Mouse (Mus musculus): Measurements from ENCODE around the gene Gabarapl2. TPM values are rescaled to one million over a fixed set of nuclear protein-coding genes. Genes with fewer than 3 reads are reported as not detected.

The Gabarapl2 gene
- polyA plus RNA-seq, 1 experiment from 2014 or later = 173 TPM

DNA sequence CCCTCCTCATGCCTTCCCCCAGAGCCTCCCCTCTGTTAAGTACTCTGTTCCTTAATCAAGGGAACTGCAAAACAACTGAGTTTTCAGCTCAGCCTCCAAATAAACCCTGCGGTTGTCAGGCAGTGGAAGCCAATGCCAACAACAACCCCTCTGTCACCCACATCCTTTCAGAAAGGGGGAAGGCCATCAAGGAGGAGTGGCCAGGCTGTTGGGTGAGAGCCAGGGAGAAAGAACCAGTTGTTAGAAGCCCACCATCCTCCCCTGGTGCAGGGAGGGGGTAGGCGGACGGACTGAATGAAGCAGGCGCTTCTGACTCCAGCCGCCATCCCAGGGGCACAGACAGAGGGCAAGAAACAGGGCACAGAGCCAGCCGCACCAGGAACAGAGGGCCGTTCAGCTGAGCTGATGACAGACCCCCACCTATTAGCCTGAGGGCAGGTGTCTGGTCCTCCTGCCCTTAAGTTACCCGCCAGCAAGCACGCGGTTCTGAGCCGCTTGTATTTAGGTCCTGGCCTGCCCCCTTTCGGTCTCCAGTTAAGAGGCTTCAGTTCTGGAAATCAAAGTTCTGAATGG lies 27.6 kb upstream of the Gabarapl2 start:
- H3K9me3 ChIP-seq = no peaks in the 10 kb centered on the region
- peak overlapping the region; percentile 21; the same call in 1 of the 2 replicates for H3K4me2 ChIP-seq
- no peak overlapping the region for H3K4me3 ChIP-seq (replicated peaks)
- peaks cover 15% of the 10 kb centered on the region for H3K4me1 ChIP-seq (replicated peaks)
- no peak overlapping the region for H3K9ac ChIP-seq (replicated peaks)
- 40% methylated on average over 12 of the region's 12 CpGs for WGBS
- H3K27me3 ChIP-seq = peaks cover 29% of the 10 kb centered on the region
- ATAC-seq (ENCODE audit: insufficient number of reproducible peaks, insufficient read depth, low FRiP score, low TSS enrichment, low read depth) = peak; percentile 75
- H3K36me3 ChIP-seq = peaks cover 7% of the 10 kb centered on the region; the same call in 1 of the 2 replicates
- 0 out of 2 replicates have a peak overlapping the region, but pooled peaks have one; percentile 30 for H3K27ac ChIP-seq

- ATAC-seq (ENCODE audit: insufficient number of reproducible peaks, insufficient read depth, low FRiP score, low TSS enrichment, low read depth) = no peak
- Histone ChIP-seq H3K9ac (replicated peaks) (no peak overlapping the region), H3K36me3 (peaks cover 18% of the 10 kb centered on the region), H3K4me2 (no peak overlapping the region), H3K9me3 (no peaks in the 10 kb centered on the region), H3K4me3 (replicated peaks) (no peak overlapping the region), H3K4me1 (replicated peaks) (no peaks in the 10 kb centered on the region), H3K27ac (no peak overlapping the region), H3K27me3 (no peaks in the 10 kb centered on the region)
- 91% methylated on average over 2 of the region's 2 CpGs for WGBS
Observed at GRCm38 (mm10) chr8:111919663-111920062, 20.8 kb upstream of the Gabarapl2 start.

- H3K4me2 ChIP-seq = no peak overlapping the region
- WGBS = 84% methylated on average over 4 of the region's 4 CpGs
- H3K27ac ChIP-seq = no peak overlapping the region
- no peak overlapping the region for H3K4me3 ChIP-seq (replicated peaks)
- H3K9ac ChIP-seq (replicated peaks) = no peak overlapping the region
- no peaks in the 10 kb centered on the region for H3K4me1 ChIP-seq (replicated peaks)
- no peaks in the 10 kb centered on the region for H3K9me3 ChIP-seq
- H3K36me3 ChIP-seq = peaks cover 18% of the 10 kb centered on the region
- no peaks in the 10 kb centered on the region for H3K27me3 ChIP-seq
- ATAC-seq (ENCODE audit: insufficient number of reproducible peaks, insufficient read depth, low FRiP score, low TSS enrichment, low read depth) = no peak
Observed at GRCm38 (mm10) chr8:111920971-111921370, 19.5 kb upstream of the Gabarapl2 start.

DNA sequence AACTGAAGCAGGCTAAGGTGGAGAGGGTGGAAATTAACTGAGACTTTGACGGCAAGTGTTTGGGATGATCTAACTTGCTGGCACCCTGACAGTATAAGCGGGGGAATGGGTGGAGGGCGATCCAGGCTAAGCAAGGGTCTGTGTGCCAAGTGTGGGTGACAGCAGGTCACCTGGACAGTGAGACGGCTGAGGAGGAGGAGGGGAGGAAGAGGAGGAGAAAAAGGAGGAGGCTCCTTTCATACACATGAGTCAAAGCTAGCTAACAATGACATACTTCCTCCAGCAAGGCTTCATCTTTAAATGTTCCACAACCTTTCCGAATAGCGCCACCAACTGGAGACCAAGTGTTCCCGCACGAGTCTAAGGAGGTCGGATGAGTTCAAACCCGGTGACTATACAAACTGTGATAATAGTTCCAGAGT lies 17.1 kb upstream of the Gabarapl2 start:
- H3K27ac ChIP-seq = no peak overlapping the region
- no peak overlapping the region for H3K4me3 ChIP-seq (replicated peaks)
- ATAC-seq (ENCODE audit: insufficient number of reproducible peaks, insufficient read depth, low FRiP score, low TSS enrichment, low read depth) = no peak
- H3K4me1 ChIP-seq (replicated peaks) = no peaks in the 10 kb centered on the region
- WGBS = 31% methylated on average over 10 of the region's 10 CpGs
- no peaks in the 10 kb centered on the region for H3K27me3 ChIP-seq
- H3K9me3 ChIP-seq = no peaks in the 10 kb centered on the region
- H3K9ac ChIP-seq (replicated peaks) = no peak overlapping the region
- no peak overlapping the region for H3K4me2 ChIP-seq
- peaks cover 6% of the 10 kb centered on the region for H3K36me3 ChIP-seq

DNA sequence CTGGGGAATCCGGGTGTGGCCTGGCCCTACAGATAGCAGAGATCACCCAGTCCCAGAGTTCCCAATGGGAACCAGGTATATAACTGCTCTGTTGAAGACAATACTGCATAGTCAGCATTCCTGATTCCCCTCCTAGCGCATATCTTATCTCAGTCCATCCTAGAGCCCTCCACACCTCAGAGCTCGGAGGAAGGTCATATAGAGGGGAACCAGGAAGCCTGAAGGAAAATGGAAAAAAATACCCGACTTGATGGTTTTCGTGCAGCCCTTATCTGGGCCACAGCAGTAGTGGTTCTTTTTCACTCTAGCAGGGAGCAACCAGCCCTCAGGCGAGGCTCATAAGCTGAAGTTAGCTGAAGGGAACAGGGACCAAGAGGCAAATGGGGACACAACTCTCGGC lies 15.5 kb upstream of the Gabarapl2 start:
- Histone ChIP-seq H3K4me1 (replicated peaks) (no peaks in the 10 kb centered on the region), H3K36me3 (peaks cover 12% of the 10 kb centered on the region; the same call in 1 of the 2 replicates), H3K9ac (replicated peaks) (no peak overlapping the region), H3K27ac (no peak overlapping the region), H3K27me3 (no peaks in the 10 kb centered on the region), H3K9me3 (no peaks in the 10 kb centered on the region), H3K4me2 (no peak overlapping the region), H3K4me3 (replicated peaks) (no peak overlapping the region)
- ATAC-seq (ENCODE audit: insufficient number of reproducible peaks, insufficient read depth, low FRiP score, low TSS enrichment, low read depth) = no peak
- WGBS = 79% methylated on average over 7 of the region's 7 CpGs

GRCm38 (mm10) chr8:111929648-111930344 lies 10.7 kb upstream of the Gabarapl2 start:
- ATAC-seq (ENCODE audit: insufficient number of reproducible peaks, insufficient read depth, low FRiP score, low TSS enrichment, low read depth) = no peak
- Histone ChIP-seq H3K4me2 (no peak overlapping the region), H3K27me3 (no peaks in the 10 kb centered on the region), H3K4me1 (replicated peaks) (peaks cover 21% of the 10 kb centered on the region), H3K9ac (replicated peaks) (no peak overlapping the region), H3K9me3 (no peaks in the 10 kb centered on the region), H3K36me3 (peaks cover 12% of the 10 kb centered on the region; the same call in 1 of the 2 replicates), H3K27ac (no peak overlapping the region), H3K4me3 (replicated peaks) (no peak overlapping the region)
- 83% methylated on average over 8 of the region's 8 CpGs for WGBS

DNA sequence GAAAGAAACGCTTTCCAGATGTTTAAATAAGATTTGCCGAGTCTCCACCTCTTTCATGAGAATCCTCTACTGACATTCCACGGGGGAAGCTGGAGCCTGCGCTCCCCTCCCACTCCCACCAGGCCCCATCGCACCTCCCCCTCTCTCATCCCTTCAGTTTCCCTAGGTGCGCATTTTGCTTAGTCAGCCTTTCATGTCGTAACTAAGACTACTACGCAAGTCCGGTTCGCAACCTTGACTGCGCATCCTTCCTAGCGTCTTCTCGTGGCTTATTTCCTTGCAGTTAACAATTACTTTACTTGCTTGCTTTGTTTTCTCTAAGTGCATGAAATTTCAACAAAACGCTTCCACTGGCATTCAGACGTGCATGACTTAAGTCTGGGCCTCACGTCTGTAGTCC lies 8.8 kb upstream of the Gabarapl2 start:
- Histone ChIP-seq H3K27ac (no peak overlapping the region), H3K9ac (replicated peaks) (no peak overlapping the region), H3K9me3 (no peaks in the 10 kb centered on the region), H3K4me3 (replicated peaks) (no peak overlapping the region), H3K27me3 (no peaks in the 10 kb centered on the region), H3K36me3 (peaks cover 12% of the 10 kb centered on the region; the same call in 1 of the 2 replicates), H3K4me1 (replicated peaks) (peaks cover 21% of the 10 kb centered on the region), H3K4me2 (no peak overlapping the region)
- ATAC-seq (ENCODE audit: insufficient number of reproducible peaks, insufficient read depth, low FRiP score, low TSS enrichment, low read depth) = no peak
- WGBS = 74% methylated on average over 16 of the region's 16 CpGs

DNA sequence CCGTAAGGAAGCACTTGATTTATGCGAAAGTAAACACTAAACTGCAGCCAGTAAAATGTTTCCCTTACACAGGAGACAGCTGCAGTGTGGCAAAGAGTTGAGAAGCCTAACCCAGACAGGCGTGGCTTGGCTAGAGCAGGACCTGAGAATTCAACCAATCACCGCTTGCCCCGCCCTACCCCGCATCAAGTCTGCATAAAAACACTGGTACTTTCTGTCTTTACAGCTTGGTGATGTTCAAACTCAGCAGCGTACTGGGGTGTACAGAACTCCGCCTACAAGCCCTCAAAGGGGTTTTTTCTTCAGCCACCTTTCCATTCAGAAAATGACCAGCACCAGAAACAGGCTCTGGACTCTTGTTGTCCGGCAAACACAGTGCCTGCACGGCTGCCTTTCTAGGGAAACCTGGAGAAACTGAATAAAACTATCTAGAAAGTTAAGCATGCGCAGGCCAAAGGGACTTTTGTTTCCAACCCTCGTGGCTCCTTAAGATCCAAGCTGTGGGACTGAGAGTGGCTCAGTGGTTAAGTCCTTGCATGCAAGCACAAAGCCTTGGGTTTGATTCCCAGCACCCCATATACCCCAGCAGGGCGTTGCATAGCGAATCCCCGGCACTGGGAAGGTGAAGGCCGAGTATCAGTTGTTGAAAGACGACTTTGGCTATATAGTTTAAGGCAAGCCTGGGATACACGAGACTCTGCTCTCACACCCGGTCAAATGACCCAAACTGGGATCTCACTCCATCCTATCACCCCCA lies 7.7 kb upstream of the Gabarapl2 start:
- Histone ChIP-seq H3K27ac (peak overlapping the region; percentile 88), H3K4me1 (replicated peaks) (peaks cover 21% of the 10 kb centered on the region), H3K4me3 (replicated peaks) (peak overlapping the region; percentile 81), H3K36me3 (peaks cover 12% of the 10 kb centered on the region; the same call in 1 of the 2 replicates), H3K9me3 (no peaks in the 10 kb centered on the region), H3K27me3 (no peaks in the 10 kb centered on the region), H3K9ac (replicated peaks) (peak overlapping the region; percentile 71), H3K4me2 (peak overlapping the region; percentile 89)
- WGBS = 30% methylated on average over 19 of the region's 19 CpGs
- ATAC-seq (ENCODE audit: insufficient number of reproducible peaks, insufficient read depth, low FRiP score, low TSS enrichment, low read depth) = peak; percentile 34; the same call in 1 of the 2 replicates

GRCm38 (mm10) chr8:111933348-111934076 lies 7.0 kb upstream of the Gabarapl2 start, which contains the start of gene Tmem231:
Gene Tmem231, minus strand, starts transcription at chr8:111933881.
- Histone ChIP-seq H3K4me3 (replicated peaks) (peak within 1 kb of the TSS; percentile 81), H3K9me3 (no peaks in the 10 kb centered on the region), H3K27me3 (no peaks in the 10 kb centered on the region), H3K4me1 (replicated peaks) (peaks cover 21% of the 10 kb centered on the region), H3K4me2 (peak within 1 kb of the TSS; percentile 89), H3K9ac (replicated peaks) (peak within 1 kb of the TSS; percentile 71), H3K27ac (peak within 1 kb of the TSS; percentile 88), H3K36me3 (peaks cover 12% of the 10 kb centered on the region; the same call in 1 of the 2 replicates)
- peak; percentile 98 for ATAC-seq (ENCODE audit: insufficient number of reproducible peaks, insufficient read depth, low FRiP score, low TSS enrichment, low read depth)
- WGBS = under 1% methylated on average over 53 of the region's 53 CpGs

DNA sequence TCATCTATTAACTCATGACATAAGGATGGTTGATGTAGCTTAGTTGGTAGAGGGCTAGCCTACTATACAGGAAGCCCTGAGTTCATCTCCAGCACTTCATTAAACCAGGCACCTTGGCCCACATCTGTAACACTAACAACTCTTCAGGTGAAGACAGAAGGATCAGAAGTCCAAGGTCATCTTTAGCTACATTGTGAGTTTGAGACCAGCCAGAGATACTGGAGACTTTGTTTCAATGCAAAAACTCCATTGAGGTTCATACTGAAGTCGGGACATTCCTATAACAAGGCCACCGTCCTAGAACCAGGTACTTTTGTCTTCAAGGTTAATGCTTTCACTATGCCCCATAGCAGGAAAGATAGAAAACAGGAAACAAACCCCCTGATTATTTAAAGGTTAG lies 6.3 kb upstream of the Gabarapl2 start:
- no peak overlapping the region for H3K27ac ChIP-seq
- H3K4me1 ChIP-seq (replicated peaks) = peaks cover 21% of the 10 kb centered on the region
- no peaks in the 10 kb centered on the region for H3K27me3 ChIP-seq
- H3K36me3 ChIP-seq = peaks cover 6% of the 10 kb centered on the region; the same call in 1 of the 2 replicates
- no peak overlapping the region for H3K9ac ChIP-seq (replicated peaks)
- 89% methylated on average over 2 of the region's 2 CpGs for WGBS
- H3K9me3 ChIP-seq = no peaks in the 10 kb centered on the region
- H3K4me3 ChIP-seq (replicated peaks) = no peak overlapping the region
- H3K4me2 ChIP-seq = peak overlapping the region; percentile 89
- ATAC-seq (ENCODE audit: insufficient number of reproducible peaks, insufficient read depth, low FRiP score, low TSS enrichment, low read depth) = no peak

Data from limb, embryonic 12.5 days (tissue).